Mouse (Mus musculus) liver, embryonic 14.5 days (tissue): Measurements from ENCODE around the gene Ak2.

ENCODE experiments used
- CTCF ChIP-seq: IDR thresholded peaks from 2 replicates; pipeline ENCODE4 v1.5.1; 2016; ENCODE audit warnings: antibody characterized with exemption, low read depth, control low read depth
- EP300 ChIP-seq: IDR thresholded peaks from 2 replicates; pipeline ENCODE4 v1.6.1; 2016; ENCODE audit warnings: antibody characterized with exemption, low read depth

DNA sequence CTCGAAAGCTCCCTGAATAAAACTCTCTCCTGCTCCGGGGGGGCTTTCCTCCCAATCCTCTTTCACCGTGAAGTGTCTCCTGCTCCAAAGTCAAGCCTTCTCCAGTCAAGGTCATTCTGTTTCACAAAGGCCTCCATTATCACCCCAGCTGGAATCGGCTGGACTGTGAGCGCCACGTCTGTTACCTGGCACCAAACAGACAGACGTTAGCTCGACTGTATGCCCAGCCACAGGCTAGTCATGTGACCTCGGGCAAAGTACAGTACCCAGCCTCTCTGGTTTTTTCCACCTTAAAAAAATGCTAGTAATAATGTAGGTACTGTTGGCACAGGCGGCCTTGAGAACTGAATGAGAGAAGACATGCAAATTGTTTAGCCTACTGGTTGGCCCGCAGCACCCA is 2.1 kb upstream of the Ak2 start:
- no peak for TF ChIP-seq CTCF
- no peak for TF ChIP-seq EP300
